Mouse (Mus musculus) right cerebral cortex, postnatal 36 days (tissue): ENCODE results near the gene Ermp1.

Source experiments
- DNase-seq, 2 experiments: peaks; one replicate each; pipeline ENCODE4 v3.0.0; 2022; ENCODE audit warnings: low spot score in 2 of 2, mixed read lengths in 1 of 2

The Ermp1 gene

GRCm38 (mm10) chr19:29647651-29648549 is at the start of gene Ermp1:
Gene Ermp1, minus strand, starts transcription at chr19:29648415.
- peak; percentile 92 to 93 for DNase-seq

GRCm38 (mm10) chr19:29697245-29697874 is 49.1 kb upstream of the Ermp1 start, which contains the start of gene Mlana:
Gene Mlana, plus strand, starts transcription at chr19:29697824.
- DNase-seq, result no peak

GRCm38 (mm10) chr19:29696840-29697239 is 48.6 kb upstream of the Ermp1 start:
- no peak for DNase-seq

GRCm38 (mm10) chr19:29696309-29696708 is 48.1 kb upstream of the Ermp1 start:
- peak in 1 of 2 experiments; percentile 27 for DNase-seq

GRCm38 (mm10) chr19:29695071-29695470 is 46.9 kb upstream of the Ermp1 start:
- no peak for DNase-seq

GRCm38 (mm10) chr19:29683844-29684540 is 35.8 kb upstream of the Ermp1 start:
- peak; percentile 51 to 71 for DNase-seq

- no peak for DNase-seq
Measured at GRCm38 (mm10) chr19:29680182-29681152, 32.3 kb upstream of the Ermp1 start.

- DNase-seq, result no peak
Measured at GRCm38 (mm10) chr19:29678181-29678778, 30.1 kb upstream of the Ermp1 start.

- DNase-seq, result no peak
Measured at GRCm38 (mm10) chr19:29676479-29677193, 28.4 kb upstream of the Ermp1 start.

GRCm38 (mm10) chr19:29675562-29676078 is 27.4 kb upstream of the Ermp1 start:
- no peak for DNase-seq

GRCm38 (mm10) chr19:29674946-29675345 is 26.7 kb upstream of the Ermp1 start:
- DNase-seq, result no peak

GRCm38 (mm10) chr19:29672660-29673059 is 24.4 kb upstream of the Ermp1 start:
- DNase-seq, result no peak

GRCm38 (mm10) chr19:29671160-29671559 is 22.9 kb upstream of the Ermp1 start:
- no peak for DNase-seq

- no peak for DNase-seq
Measured at GRCm38 (mm10) chr19:29670247-29670646, 22.0 kb upstream of the Ermp1 start.

GRCm38 (mm10) chr19:29668135-29668534 is 19.9 kb upstream of the Ermp1 start:
- DNase-seq, result no peak

GRCm38 (mm10) chr19:29666965-29667594 is 18.9 kb upstream of the Ermp1 start:
- DNase-seq, result no peak

- no peak for DNase-seq
Measured at GRCm38 (mm10) chr19:29666164-29666563, 17.9 kb upstream of the Ermp1 start.

- no peak for DNase-seq
Measured at GRCm38 (mm10) chr19:29664934-29665333, 16.7 kb upstream of the Ermp1 start.

- no peak for DNase-seq
Measured at GRCm38 (mm10) chr19:29663780-29664179, 15.6 kb upstream of the Ermp1 start.
